Mouse (Mus musculus): ENCODE measurements around the gene Prss37.

Prss37 gene

GRCm38 (mm10) chr6:40519408-40519807 is at the start of gene Prss37:
Gene Prss37 (minus strand): TSS chr6:40519508.
- DNase-seq, result no peak

GRCm38 (mm10) chr6:40554950-40555349 is 35.6 kb upstream of the Prss37 start, which contains the start of gene Olfr461:
Gene Olfr461 (minus strand): TSS chr6:40555050.
- DNase-seq, result no peak

GRCm38 (mm10) chr6:40544690-40545089 is 25.4 kb upstream of the Prss37 start:
- no peak for DNase-seq

GRCm38 (mm10) chr6:40493229-40493628 is 26.1 kb downstream of the Prss37 start, which contains the start of gene Tas2r108:
Gene Tas2r108 (plus strand): TSS chr6:40493529.
- no peak for DNase-seq

GRCm38 (mm10) chr6:40490933-40491332 is 28.4 kb downstream of the Prss37 start, which contains the start of gene Tas2r137:
Gene Tas2r137 (plus strand): TSS chr6:40491233.
- no peak for DNase-seq

GRCm38 (mm10) chr6:40482318-40482717 is 37.0 kb downstream of the Prss37 start:
- no peak for DNase-seq

- no peak for DNase-seq
Measured at GRCm38 (mm10) chr6:40479705-40480104, 39.6 kb downstream of the Prss37 start.

- no peak for DNase-seq
Measured at GRCm38 (mm10) chr6:40476132-40476531, 43.2 kb downstream of the Prss37 start.

- DNase-seq, result no peak
Measured at GRCm38 (mm10) chr6:40471720-40472010, 47.6 kb downstream of the Prss37 start.

GRCm38 (mm10) chr6:40470916-40471719 is 48.2 kb downstream of the Prss37 start, which contains the start of gene Ssbp1:
Gene Ssbp1 (plus strand): TSS chr6:40471352.
- DNase-seq, result peak; percentile 91

GRCm38 (mm10) chr6:40465710-40466109 is 53.6 kb downstream of the Prss37 start:
- DNase-seq, result no peak
